Mouse (Mus musculus): ENCODE measurements around the gene Triobp. TPM values are rescaled to one million over a fixed set of nuclear protein-coding genes. Genes with fewer than 3 reads are reported as not detected.

The Triobp gene
- polyA plus RNA-seq, 1 experiment from 2014 or later: 53.7 TPM

DNA sequence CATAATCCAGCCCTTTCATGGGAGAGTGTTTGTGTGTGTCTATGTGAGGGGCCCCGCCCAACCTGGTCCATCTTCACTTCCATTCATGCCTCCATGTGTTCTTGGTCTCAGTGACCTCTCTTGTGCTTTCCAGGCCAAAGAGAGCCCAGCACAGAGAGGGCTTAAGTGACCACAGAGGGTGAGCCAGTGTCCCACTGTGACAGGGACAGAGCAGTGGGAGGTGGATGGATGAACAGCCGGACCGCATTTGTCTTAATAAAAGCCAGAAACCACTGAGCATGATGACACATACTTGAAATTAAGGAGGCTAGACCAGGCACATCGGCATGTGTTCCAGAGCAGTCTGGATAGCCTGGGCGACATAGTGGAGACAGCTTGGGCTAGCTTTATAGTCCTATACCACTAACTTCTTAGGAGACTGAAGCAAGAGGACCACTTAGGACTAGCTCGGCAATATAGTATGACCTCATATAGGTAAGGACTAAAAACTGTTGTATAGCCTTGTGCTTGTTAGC lies 17.3 kb upstream of the Triobp start:
- Histone ChIP-seq H3K36me3 (ENCODE audit: control insufficient read depth, insufficient read depth) (peaks cover 8% of the 10 kb centered on the region; the same call in 1 of the 2 replicates), H3K27ac (ENCODE audit: low read length) (no peak overlapping the region), H3K4me2 (ENCODE audit: low read depth, low read length) (no peak overlapping the region), H3K4me1 (ENCODE audit: control insufficient read depth, insufficient read depth, low read length) (peaks cover 36% of the 10 kb centered on the region), H3K27me3 (ENCODE audit: control insufficient read depth, insufficient read depth, low read length) (no peaks in the 10 kb centered on the region), H3K4me3 (ENCODE audit: low read length) (no peak overlapping the region), H3K9me3 (replicated peaks; ENCODE audit: control insufficient read depth, low read length) (no peaks in the 10 kb centered on the region), H3K9ac (ENCODE audit: low read length) (no peak overlapping the region)
- no peak for ATAC-seq (replicated peaks; ENCODE audit: extremely low read depth, insufficient read depth, low FRiP score)
- WGBS: 87% methylated on average over 6 of the region's 6 CpGs

DNA sequence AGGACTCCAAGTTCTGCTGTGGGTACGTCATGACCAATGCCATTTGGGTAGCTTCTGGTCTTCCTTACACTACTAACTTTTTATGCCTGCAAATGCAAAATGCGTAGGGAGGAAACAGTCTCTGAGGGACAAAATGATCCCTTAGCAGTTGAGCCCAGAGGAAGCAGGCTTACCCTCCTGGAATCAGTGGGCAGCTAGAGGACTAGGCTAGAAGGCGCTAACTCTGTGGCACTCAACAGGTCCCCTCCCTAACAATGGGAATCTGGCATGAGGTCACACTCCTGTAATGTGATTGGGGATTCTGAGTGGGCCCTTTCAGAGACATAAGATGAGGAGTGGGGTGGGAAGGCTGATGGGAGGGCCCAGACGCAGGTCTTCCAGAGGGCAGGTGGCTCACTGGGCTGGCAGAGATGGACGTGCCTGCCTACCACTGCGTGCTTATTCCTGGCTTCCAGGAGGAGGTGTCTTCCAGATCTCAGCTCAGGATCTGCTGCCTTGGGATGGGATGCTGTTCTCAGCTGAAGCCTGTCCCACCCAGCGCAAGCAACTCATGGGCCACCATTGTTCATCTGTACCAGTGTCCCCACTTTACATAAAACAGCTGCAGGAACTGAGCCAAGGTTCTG lies 16.6 kb upstream of the Triobp start:
- Histone ChIP-seq H3K4me1 (ENCODE audit: control insufficient read depth, insufficient read depth, low read length) (peaks cover 35% of the 10 kb centered on the region), H3K9me3 (replicated peaks; ENCODE audit: control insufficient read depth, low read length) (no peaks in the 10 kb centered on the region), H3K9ac (ENCODE audit: low read length) (no peak overlapping the region), H3K36me3 (ENCODE audit: control insufficient read depth, insufficient read depth) (peaks cover 8% of the 10 kb centered on the region; the same call in 1 of the 2 replicates), H3K4me2 (ENCODE audit: low read depth, low read length) (no peak overlapping the region), H3K27me3 (ENCODE audit: control insufficient read depth, insufficient read depth, low read length) (no peaks in the 10 kb centered on the region), H3K27ac (ENCODE audit: low read length) (no peak overlapping the region), H3K4me3 (ENCODE audit: low read length) (no peak overlapping the region)
- 74% methylated on average over 7 of the region's 7 CpGs for WGBS
- ATAC-seq (replicated peaks; ENCODE audit: extremely low read depth, insufficient read depth, low FRiP score): no peak

DNA sequence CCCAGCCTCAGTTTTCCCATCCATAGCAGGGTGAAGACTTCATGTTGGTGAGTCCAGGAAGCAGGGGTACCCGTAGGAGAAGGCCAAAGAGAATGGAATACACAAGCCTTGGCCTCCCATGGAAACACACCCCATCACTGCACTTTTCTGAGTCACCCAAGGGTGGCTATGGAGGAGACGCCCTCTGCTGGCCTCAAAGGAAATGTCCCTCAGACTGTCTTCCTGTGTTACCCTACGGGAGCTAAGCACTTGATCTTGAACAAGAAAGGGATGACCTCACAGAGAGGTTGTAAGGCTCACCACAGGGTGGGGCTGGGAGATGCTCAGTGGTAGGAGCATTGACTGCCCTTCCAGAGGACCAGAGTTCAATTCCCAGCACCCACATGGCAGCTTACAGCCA lies 15.9 kb upstream of the Triobp start:
- H3K4me2 ChIP-seq (ENCODE audit: low read depth, low read length): no peak overlapping the region
- ATAC-seq (replicated peaks; ENCODE audit: extremely low read depth, insufficient read depth, low FRiP score): no peak
- H3K27ac ChIP-seq (ENCODE audit: low read length): no peak overlapping the region
- H3K9me3 ChIP-seq (replicated peaks; ENCODE audit: control insufficient read depth, low read length): no peaks in the 10 kb centered on the region
- H3K4me3 ChIP-seq (ENCODE audit: low read length): no peak overlapping the region
- H3K36me3 ChIP-seq (ENCODE audit: control insufficient read depth, insufficient read depth): peaks cover 8% of the 10 kb centered on the region; the same call in 1 of the 2 replicates
- no peak overlapping the region for H3K9ac ChIP-seq (ENCODE audit: low read length)
- 15% methylated on average over 3 of the region's 3 CpGs for WGBS
- H3K27me3 ChIP-seq (ENCODE audit: control insufficient read depth, insufficient read depth, low read length): no peaks in the 10 kb centered on the region
- peaks cover 29% of the 10 kb centered on the region for H3K4me1 ChIP-seq (ENCODE audit: control insufficient read depth, insufficient read depth, low read length)

DNA sequence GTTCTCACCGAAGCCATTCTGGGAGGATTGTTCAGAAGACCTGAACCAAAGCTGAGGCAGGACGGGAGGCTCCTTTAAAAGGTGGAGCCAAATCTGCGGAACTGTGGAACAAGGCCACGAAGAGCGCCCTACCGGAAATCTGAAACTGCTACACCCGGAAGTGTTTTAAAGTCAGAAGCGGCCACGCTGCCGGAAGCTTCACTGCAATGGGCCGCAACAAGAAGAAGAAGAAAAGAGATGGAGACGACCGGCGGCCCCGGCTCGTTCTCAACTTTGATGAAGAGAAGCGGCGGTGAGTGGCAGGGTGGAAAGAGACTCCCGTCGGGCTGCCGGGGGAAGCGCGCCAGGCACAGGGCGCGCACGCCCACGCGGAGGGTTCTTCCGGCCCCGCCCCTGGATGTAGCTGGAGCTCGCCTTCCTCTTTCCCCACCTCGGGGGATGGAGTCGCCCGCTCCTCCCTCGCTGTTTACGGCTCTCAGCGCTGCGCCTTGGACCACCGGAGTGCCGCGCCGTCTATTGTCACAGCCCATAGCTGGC lies 12.7 kb upstream of the Triobp start, which contains the start of gene Nol12:
Nol12 (plus strand) TSS at position 150 of the 537 bp plus-strand sequence.
- ATAC-seq (replicated peaks; ENCODE audit: extremely low read depth, insufficient read depth, low FRiP score): peak; percentile 81
- Histone ChIP-seq H3K27me3 (ENCODE audit: control insufficient read depth, insufficient read depth, low read length) (no peaks in the 10 kb centered on the region), H3K4me1 (ENCODE audit: control insufficient read depth, insufficient read depth, low read length) (peaks cover 16% of the 10 kb centered on the region), H3K36me3 (ENCODE audit: control insufficient read depth, insufficient read depth) (peaks cover 19% of the 10 kb centered on the region), H3K4me3 (ENCODE audit: low read length) (peak within 1 kb of the TSS; percentile 64), H3K9me3 (replicated peaks; ENCODE audit: control insufficient read depth, low read length) (no peaks in the 10 kb centered on the region), H3K4me2 (ENCODE audit: low read depth, low read length) (peak within 1 kb of the TSS; percentile 74), H3K9ac (ENCODE audit: low read length) (peak within 1 kb of the TSS; percentile 77), H3K27ac (ENCODE audit: low read length) (peak within 1 kb of the TSS; percentile 48)
- under 1% methylated on average over 42 of the region's 42 CpGs for WGBS

DNA sequence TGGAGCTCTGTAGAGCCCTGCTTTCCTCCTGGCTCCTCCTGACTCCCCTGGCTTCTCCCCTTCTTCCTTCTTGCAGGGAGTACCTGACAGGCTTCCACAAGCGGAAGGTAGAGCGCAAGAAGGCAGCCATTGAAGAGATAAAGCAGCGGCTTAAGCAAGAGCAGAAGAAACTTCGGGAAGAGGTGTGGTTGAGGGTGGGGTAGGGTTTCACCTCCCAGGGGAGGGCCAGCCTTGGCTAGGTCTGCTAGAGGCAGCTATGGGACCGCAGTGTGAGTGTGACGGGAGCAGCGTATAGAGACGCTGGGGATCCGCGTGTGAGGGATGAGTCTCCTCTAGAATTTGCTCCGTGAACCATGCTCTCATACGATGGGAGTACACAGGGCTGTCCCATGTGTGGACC lies 11.1 kb upstream of the Triobp start:
- 85% methylated on average over 12 of the region's 12 CpGs for WGBS
- H3K4me3 ChIP-seq (ENCODE audit: low read length): no peak overlapping the region
- no peak overlapping the region for H3K27ac ChIP-seq (ENCODE audit: low read length)
- H3K9me3 ChIP-seq (replicated peaks; ENCODE audit: control insufficient read depth, low read length): no peaks in the 10 kb centered on the region
- peaks cover 23% of the 10 kb centered on the region for H3K36me3 ChIP-seq (ENCODE audit: control insufficient read depth, insufficient read depth)
- peaks cover 15% of the 10 kb centered on the region for H3K4me1 ChIP-seq (ENCODE audit: control insufficient read depth, insufficient read depth, low read length)
- ATAC-seq (replicated peaks; ENCODE audit: extremely low read depth, insufficient read depth, low FRiP score): no peak
- no peaks in the 10 kb centered on the region for H3K27me3 ChIP-seq (ENCODE audit: control insufficient read depth, insufficient read depth, low read length)
- no peak overlapping the region for H3K4me2 ChIP-seq (ENCODE audit: low read depth, low read length)
- no peak overlapping the region for H3K9ac ChIP-seq (ENCODE audit: low read length)

DNA sequence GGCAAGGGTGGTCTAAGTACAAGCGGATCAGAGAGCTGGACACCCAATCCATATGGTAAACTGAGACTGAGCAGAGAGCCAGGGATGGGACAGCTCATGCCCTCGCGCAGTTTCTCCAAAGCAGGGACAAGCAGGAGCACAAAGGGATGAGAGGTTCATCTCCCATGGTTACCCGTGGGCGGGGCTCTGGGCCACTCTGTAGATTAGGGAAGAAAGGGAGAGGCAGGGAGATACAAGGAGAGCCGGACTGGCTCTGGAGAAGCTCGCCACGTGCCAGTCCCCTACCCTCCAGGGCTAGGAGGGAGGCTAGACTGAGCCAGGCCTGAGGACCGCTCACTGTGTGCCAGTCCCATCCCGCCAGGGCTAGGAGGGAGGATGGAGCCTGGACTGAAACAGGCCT lies 10.2 kb upstream of the Triobp start:
- no peaks in the 10 kb centered on the region for H3K9me3 ChIP-seq (replicated peaks; ENCODE audit: control insufficient read depth, low read length)
- H3K27ac ChIP-seq (ENCODE audit: low read length): no peak overlapping the region
- ATAC-seq (replicated peaks; ENCODE audit: extremely low read depth, insufficient read depth, low FRiP score): no peak
- H3K9ac ChIP-seq (ENCODE audit: low read length): no peak overlapping the region
- peaks cover 11% of the 10 kb centered on the region for H3K4me1 ChIP-seq (ENCODE audit: control insufficient read depth, insufficient read depth, low read length)
- no peak overlapping the region for H3K4me3 ChIP-seq (ENCODE audit: low read length)
- H3K27me3 ChIP-seq (ENCODE audit: control insufficient read depth, insufficient read depth, low read length): no peaks in the 10 kb centered on the region
- H3K36me3 ChIP-seq (ENCODE audit: control insufficient read depth, insufficient read depth): peaks cover 25% of the 10 kb centered on the region
- H3K4me2 ChIP-seq (ENCODE audit: low read depth, low read length): no peak overlapping the region
- 85% methylated on average over 10 of the region's 10 CpGs for WGBS

DNA sequence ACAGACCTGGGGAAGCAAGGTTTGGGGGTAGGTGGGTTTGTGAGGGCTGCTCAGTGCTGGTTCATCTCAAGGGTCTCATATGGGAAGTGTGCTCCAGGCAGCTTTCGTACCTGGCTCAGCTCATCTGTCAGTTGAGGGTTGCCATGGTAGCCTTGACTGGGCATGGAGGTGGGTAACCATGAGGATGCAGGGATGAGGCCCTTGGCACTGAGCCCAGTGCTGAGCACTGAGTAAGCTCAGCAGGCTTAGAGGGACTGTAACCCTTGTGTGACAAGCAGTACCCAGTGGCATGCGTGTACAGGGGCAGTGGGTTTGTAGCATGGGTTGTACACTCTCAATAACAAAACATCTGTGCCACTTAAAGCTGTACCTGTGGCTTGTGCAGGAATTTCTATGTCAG lies 9.6 kb upstream of the Triobp start:
- Histone ChIP-seq H3K9ac (ENCODE audit: low read length) (no peak overlapping the region), H3K36me3 (ENCODE audit: control insufficient read depth, insufficient read depth) (peaks cover 25% of the 10 kb centered on the region), H3K4me2 (ENCODE audit: low read depth, low read length) (no peak overlapping the region), H3K4me1 (ENCODE audit: control insufficient read depth, insufficient read depth, low read length) (peaks cover 15% of the 10 kb centered on the region), H3K9me3 (replicated peaks; ENCODE audit: control insufficient read depth, low read length) (no peaks in the 10 kb centered on the region), H3K27ac (ENCODE audit: low read length) (no peak overlapping the region), H3K4me3 (ENCODE audit: low read length) (no peak overlapping the region), H3K27me3 (ENCODE audit: control insufficient read depth, insufficient read depth, low read length) (no peaks in the 10 kb centered on the region)
- 76% methylated on average over 2 of the region's 2 CpGs for WGBS
- ATAC-seq (replicated peaks; ENCODE audit: extremely low read depth, insufficient read depth, low FRiP score): no peak

DNA sequence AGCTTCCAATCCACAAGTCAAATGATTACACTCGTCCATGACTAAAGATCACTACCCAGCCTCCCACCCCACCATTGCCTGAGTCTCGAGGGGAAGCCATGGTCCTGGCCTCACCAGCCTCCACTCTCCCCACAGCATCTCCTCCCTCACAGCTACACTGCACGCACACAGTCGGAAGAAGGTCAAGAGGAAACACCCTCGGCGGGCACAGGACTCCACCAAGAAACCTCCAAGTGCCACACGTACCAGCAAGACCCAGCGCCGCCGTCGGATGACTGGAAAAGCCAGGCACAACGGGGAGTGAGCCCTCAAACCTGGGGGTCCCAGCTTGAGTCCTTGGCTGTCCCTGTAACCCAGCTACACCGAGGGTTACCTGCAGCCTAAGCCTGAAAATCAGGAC lies 7.2 kb upstream of the Triobp start:
- no peak overlapping the region for H3K9ac ChIP-seq (ENCODE audit: low read length)
- peaks cover 12% of the 10 kb centered on the region for H3K4me1 ChIP-seq (ENCODE audit: control insufficient read depth, insufficient read depth, low read length)
- no peak overlapping the region for H3K4me3 ChIP-seq (ENCODE audit: low read length)
- no peak overlapping the region for H3K4me2 ChIP-seq (ENCODE audit: low read depth, low read length)
- no peak for ATAC-seq (replicated peaks; ENCODE audit: extremely low read depth, insufficient read depth, low FRiP score)
- no peak overlapping the region for H3K27ac ChIP-seq (ENCODE audit: low read length)
- peaks cover 25% of the 10 kb centered on the region for H3K36me3 ChIP-seq (ENCODE audit: control insufficient read depth, insufficient read depth)
- no peaks in the 10 kb centered on the region for H3K9me3 ChIP-seq (replicated peaks; ENCODE audit: control insufficient read depth, low read length)
- 89% methylated on average over 13 of the region's 13 CpGs for WGBS
- H3K27me3 ChIP-seq (ENCODE audit: control insufficient read depth, insufficient read depth, low read length): no peaks in the 10 kb centered on the region

DNA sequence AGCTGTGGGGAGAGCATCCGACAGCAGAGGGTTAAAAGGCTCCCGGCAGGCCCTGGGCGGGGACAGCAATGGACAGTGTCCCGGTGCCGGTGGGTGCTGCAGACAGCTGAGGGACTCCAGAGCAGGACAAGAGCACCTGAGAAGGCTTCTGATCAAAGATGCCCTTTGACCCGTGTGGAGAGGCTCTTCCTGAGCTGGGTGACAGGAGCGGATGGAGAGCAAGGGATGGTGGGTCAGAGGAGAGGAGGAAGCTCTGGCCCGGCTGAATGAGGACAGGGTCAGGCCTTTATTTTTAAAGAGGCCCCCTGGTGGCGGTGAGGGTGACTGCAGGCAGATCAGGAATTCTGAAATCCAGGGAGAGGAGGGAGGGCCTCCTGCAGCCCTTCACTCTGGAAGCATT lies 4.9 kb upstream of the Triobp start:
- ATAC-seq (replicated peaks; ENCODE audit: extremely low read depth, insufficient read depth, low FRiP score): peak; percentile 62

More for the DNA sequence above, 4.9 kb upstream of the Triobp start:
- H3K4me2 ChIP-seq (ENCODE audit: low read depth, low read length): peak overlapping the region; percentile 72
- H3K4me1 ChIP-seq (ENCODE audit: control insufficient read depth, insufficient read depth, low read length): peaks cover 5% of the 10 kb centered on the region
- H3K27ac ChIP-seq (ENCODE audit: low read length): no peak overlapping the region
- H3K36me3 ChIP-seq (ENCODE audit: control insufficient read depth, insufficient read depth): peaks cover 21% of the 10 kb centered on the region
- peak overlapping the region; percentile 52 for H3K4me3 ChIP-seq (ENCODE audit: low read length)
- peak overlapping the region; percentile 77 for H3K9ac ChIP-seq (ENCODE audit: low read length)
- peaks cover 6% of the 10 kb centered on the region for H3K27me3 ChIP-seq (ENCODE audit: control insufficient read depth, insufficient read depth, low read length)
- no peaks in the 10 kb centered on the region for H3K9me3 ChIP-seq (replicated peaks; ENCODE audit: control insufficient read depth, low read length)
- WGBS: 5% methylated on average over 9 of the region's 9 CpGs

Data from heart, embryonic 16.5 days (tissue).